Comparison of ENCODE assay signal across 10 mouse cellular contexts in genomic region chr5:148349327-148350011, GRCm38 (mm10). TPM values are rescaled to one million over a fixed set of nuclear protein-coding genes. Genes with fewer than 3 reads are reported as not detected.
DNase-seq lines count a peak whose midpoint lies in the region; ATAC-seq lines count a peak whose summit lies in the region.
"Had no signal": no experiment of that assay in that cellular context is flagged by ENCODE, and none has a peak within 500 bp of the region (broad histone marks: within the 10 kb centered on the region; RNA-seq: fewer than 3 reads in every experiment).

No protein-coding gene starts in this region.

- no peaks in the 10 kb centered on the region for H3K9me3 ChIP-seq in kidney, embryonic 15.5 days (replicated peaks)
- H3K9me3 ChIP-seq in limb, embryonic 13.5 days, result no peaks in the 10 kb centered on the region
- H3K9me3 ChIP-seq: megakaryocyte, embryonic 14.5 days had no signal

- H3K36me3 ChIP-seq in kidney, embryonic 15.5 days, result peaks cover 40% of the 10 kb centered on the region
- peaks cover 7% of the 10 kb centered on the region; the same call in 1 of the 2 replicates for H3K36me3 ChIP-seq in limb, embryonic 13.5 days

- no peaks in the 10 kb centered on the region for H3K27me3 ChIP-seq in kidney, embryonic 15.5 days
- no peaks in the 10 kb centered on the region for H3K27me3 ChIP-seq in limb, embryonic 13.5 days
- H3K27me3 ChIP-seq: megakaryocyte, embryonic 14.5 days had no signal

- H3K4me2 ChIP-seq in kidney, embryonic 15.5 days, result no peak overlapping the region
- H3K4me2 ChIP-seq in limb, embryonic 13.5 days (replicated peaks), result no peak overlapping the region

- peaks cover 14% of the 10 kb centered on the region for H3K4me1 ChIP-seq in kidney, embryonic 15.5 days
- H3K4me1 ChIP-seq in limb, embryonic 13.5 days, result peaks cover 32% of the 10 kb centered on the region

- no peak overlapping the region for H3K9ac ChIP-seq in kidney, embryonic 15.5 days
- no peak overlapping the region for H3K9ac ChIP-seq in limb, embryonic 13.5 days

- DNase-seq in kidney, adult 8-10 months, result no peak
- peak; percentile 64 for DNase-seq in MN1 (ENCODE audit: low spot score)
- DNase-seq in brain, adult 2 months (ENCODE audit: low read depth, low spot score), result peak; percentile 60
- DNase-seq in cerebellum, adult 11 months, result no peak
- DNase-seq in c-Kit-positive CD71-positive TER-119-positive erythroid progenitor cells, embryonic 14.5 days (ENCODE audit: low spot score), result no peak
- DNase-seq: cerebellum, adult 11-12 months had no signal

- no peak overlapping the region for H3K4me3 ChIP-seq in kidney, embryonic 15.5 days (replicated peaks)
- no peak overlapping the region for H3K4me3 ChIP-seq in limb, embryonic 13.5 days
- H3K4me3 ChIP-seq: megakaryocyte, embryonic 14.5 days had no signal

- H3K27ac ChIP-seq in kidney, embryonic 15.5 days, result no peak overlapping the region
- 0 out of 2 replicates have a peak overlapping the region, but pooled peaks have one; percentile 15 for H3K27ac ChIP-seq in limb, embryonic 13.5 days

- WGBS in kidney, embryonic 15.5 days, result 51% methylated on average over 15 of the region's 15 CpGs
- 42% methylated on average over 15 of the region's 15 CpGs for WGBS in limb, embryonic 13.5 days

- peak; percentile 49; the same call in 1 of the 2 replicates for ATAC-seq in kidney, embryonic 15.5 days (replicated peaks; ENCODE audit: low FRiP score)
- ATAC-seq in limb, embryonic 13.5 days (ENCODE audit: low FRiP score, low read depth), result no peak
- no peak for ATAC-seq in granulocyte monocyte progenitor cell, adult 5-6 weeks (replicated peaks; ENCODE audit: poor library complexity, severe bottlenecking)

RNA-seq across cellular contexts. Expression of gene Slc7a1, which starts 50.2 kb away (rescaled TPM):
- polyA plus RNA-seq in kidney, embryonic 15.5 days (2015; fragmentation: Nextera tagmentation; extraction: Ambion mirVana), result 21.0 and 21.7 TPM in 2 replicates
- 13.7 and 14.9 TPM in 2 replicates for polyA plus RNA-seq in limb, embryonic 13.5 days (2015; fragmentation: Nextera tagmentation; extraction: Ambion mirVana)
- total RNA-seq in granulocyte monocyte progenitor cell, adult 5-6 weeks (2014; fragmentation: Nextera tagmentation), result 25.1 and 39.0 TPM in 2 replicates
- total RNA-seq in granulocyte monocyte progenitor cell, adult 5-6 weeks (2017), result 20.8 and 23.1 TPM in 2 replicates

Comparison
In these comparisons a context has a peak if more than half of its experiments do, and no peak if none do; other contexts are left out.
1. DNase-seq: peak in MN1 (single experiment) and brain, adult 2 months (single experiment); none in kidney, adult 8-10 months (0 of 2), cerebellum, adult 11 months (single experiment) and c-Kit-positive CD71-positive TER-119-positive erythroid progenitor cells, embryonic 14.5 days (single experiment).